In the genomic region with DNA sequence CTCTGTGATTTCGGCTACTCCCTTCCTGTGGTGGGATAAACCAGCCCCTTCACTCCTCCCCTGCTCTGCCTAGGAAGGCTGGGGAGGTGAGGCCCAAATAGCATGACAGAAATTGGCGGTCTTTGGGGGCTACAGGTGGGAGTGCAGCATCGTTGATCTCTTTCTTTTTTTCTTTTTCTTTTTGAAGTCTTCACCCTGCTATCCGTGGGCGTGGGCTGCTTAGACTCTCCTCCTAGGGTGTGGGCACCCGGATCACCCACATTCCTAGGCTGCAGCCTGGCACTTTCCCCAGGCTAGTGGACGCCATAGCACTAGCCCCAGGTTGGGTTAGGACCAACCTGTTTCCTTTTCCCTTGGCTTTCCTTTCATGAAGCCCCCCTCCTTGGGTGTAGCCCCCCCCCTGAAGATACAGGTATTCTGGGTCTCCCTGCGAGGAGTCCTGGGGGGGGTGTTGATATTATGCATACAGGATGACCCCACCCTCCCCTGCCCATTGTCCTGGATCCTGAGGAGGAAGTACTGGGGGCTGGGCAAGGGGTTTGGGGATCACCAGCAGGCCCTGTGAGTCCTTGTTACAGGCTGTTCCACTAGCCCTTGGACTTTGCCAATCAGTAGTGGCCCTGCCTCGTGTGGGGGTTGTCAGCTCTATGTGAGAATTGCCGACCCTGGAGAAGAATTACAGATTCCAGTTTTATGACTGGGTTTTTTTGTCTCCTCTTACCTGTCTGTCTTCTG, we compare ENCODE assay signal across 8 mouse cellular contexts. TPM values are rescaled to one million over a fixed set of nuclear protein-coding genes. Genes with fewer than 3 reads are reported as not detected.
DNase-seq lines count a peak whose midpoint lies in the region; ATAC-seq lines count a peak whose summit lies in the region.

No protein-coding gene starts in this region.

- H3K36me3 ChIP-seq in kidney, embryonic 14.5 days (ENCODE audit: control insufficient read depth, insufficient read depth, low read length) = peaks cover 32% of the 10 kb centered on the region
- peaks cover 31% of the 10 kb centered on the region for H3K36me3 ChIP-seq in embryonic facial prominence, embryonic 12.5 days
- H3K36me3 ChIP-seq in hindbrain, embryonic 15.5 days = peaks cover 21% of the 10 kb centered on the region
- H3K36me3 ChIP-seq in lung, embryonic 15.5 days = peaks cover 30% of the 10 kb centered on the region

- ATAC-seq in kidney, embryonic 14.5 days (ENCODE audit: low FRiP score, low TSS enrichment) = no peak
- no peak for ATAC-seq in embryonic facial prominence, embryonic 12.5 days (ENCODE audit: insufficient number of reproducible peaks, insufficient read depth, low FRiP score, low TSS enrichment)
- no peak for ATAC-seq in hindbrain, embryonic 15.5 days (ENCODE audit: low FRiP score, low read depth)
- no peak for ATAC-seq in lung, embryonic 15.5 days (ENCODE audit: borderline replicate concordance, extremely low read depth, low FRiP score, low TSS enrichment)

- H3K4me3 ChIP-seq in kidney, embryonic 14.5 days (ENCODE audit: low read length) = peak overlapping the region; percentile 93
- peak overlapping the region; percentile 89 for H3K4me3 ChIP-seq in embryonic facial prominence, embryonic 12.5 days
- peak overlapping the region; percentile 81 for H3K4me3 ChIP-seq in hindbrain, embryonic 15.5 days
- H3K4me3 ChIP-seq in lung, embryonic 15.5 days = peak overlapping the region; percentile 99

- H3K4me1 ChIP-seq in kidney, embryonic 14.5 days (ENCODE audit: control insufficient read depth, insufficient read depth, low read length) = peaks cover 16% of the 10 kb centered on the region
- H3K4me1 ChIP-seq in embryonic facial prominence, embryonic 12.5 days = peaks cover 24% of the 10 kb centered on the region
- H3K4me1 ChIP-seq in hindbrain, embryonic 15.5 days (replicated peaks) = peaks cover 24% of the 10 kb centered on the region
- H3K4me1 ChIP-seq in lung, embryonic 15.5 days = peaks cover 24% of the 10 kb centered on the region

- no peak for DNase-seq in kidney, adult 8-10 months
- DNase-seq in ovary, postnatal 14 days (ENCODE audit: low spot score) = no peak
- no peak for DNase-seq in left cerebral cortex, postnatal 4 days
- no peak for DNase-seq in adrenal gland, postnatal 14 days

- 7% methylated on average over 10 of the region's 10 CpGs for WGBS in kidney, embryonic 14.5 days
- WGBS in embryonic facial prominence, embryonic 12.5 days = 17% methylated on average over 10 of the region's 10 CpGs
- 13% methylated on average over 10 of the region's 10 CpGs for WGBS in hindbrain, embryonic 15.5 days
- 4% methylated on average over 10 of the region's 10 CpGs for WGBS in lung, embryonic 15.5 days

- no peaks in the 10 kb centered on the region for H3K9me3 ChIP-seq in kidney, embryonic 14.5 days (ENCODE audit: control insufficient read depth, low read length)
- no peaks in the 10 kb centered on the region for H3K9me3 ChIP-seq in embryonic facial prominence, embryonic 12.5 days
- no peaks in the 10 kb centered on the region for H3K9me3 ChIP-seq in hindbrain, embryonic 15.5 days
- H3K9me3 ChIP-seq in lung, embryonic 15.5 days = no peaks in the 10 kb centered on the region

- H3K4me2 ChIP-seq in kidney, embryonic 14.5 days (replicated peaks; ENCODE audit: low read depth, low read length) = peak overlapping the region; percentile 66
- peak overlapping the region; percentile 87 for H3K4me2 ChIP-seq in embryonic facial prominence, embryonic 12.5 days (replicated peaks)
- H3K4me2 ChIP-seq in hindbrain, embryonic 15.5 days = peak overlapping the region; percentile 83
- peak overlapping the region; percentile 89 for H3K4me2 ChIP-seq in lung, embryonic 15.5 days

- intact Hi-C loops in left cerebral cortex, postnatal 4 days (cut with DNase I) = no loop called here

- H3K27me3 ChIP-seq in kidney, embryonic 14.5 days (ENCODE audit: control insufficient read depth, insufficient read depth, low read length) = no peaks in the 10 kb centered on the region
- no peaks in the 10 kb centered on the region for H3K27me3 ChIP-seq in embryonic facial prominence, embryonic 12.5 days
- H3K27me3 ChIP-seq in hindbrain, embryonic 15.5 days = no peaks in the 10 kb centered on the region
- H3K27me3 ChIP-seq in lung, embryonic 15.5 days = no peaks in the 10 kb centered on the region

- no peak overlapping the region for H3K27ac ChIP-seq in kidney, embryonic 14.5 days (ENCODE audit: low read depth, low read length)
- H3K27ac ChIP-seq in embryonic facial prominence, embryonic 12.5 days = no peak overlapping the region
- no peak overlapping the region for H3K27ac ChIP-seq in hindbrain, embryonic 15.5 days (replicated peaks)
- peak overlapping the region; percentile 98 for H3K27ac ChIP-seq in lung, embryonic 15.5 days

- H3K9ac ChIP-seq in kidney, embryonic 14.5 days (ENCODE audit: low read depth, low read length) = peak overlapping the region; percentile 92
- H3K9ac ChIP-seq in embryonic facial prominence, embryonic 12.5 days = peak overlapping the region; percentile 97
- H3K9ac ChIP-seq in hindbrain, embryonic 15.5 days = peak overlapping the region; percentile 89
- peak overlapping the region; percentile 94 for H3K9ac ChIP-seq in lung, embryonic 15.5 days

RNA-seq across cellular contexts. Expression of gene Kif1c, which starts 1.0 kb away (rescaled TPM):
- polyA plus RNA-seq in kidney, embryonic 14.5 days (2014; fragmentation: Nextera tagmentation; extraction: Ambion mirVana) = 10.0 and 15.6 TPM in 2 replicates
- 2.8 and 3.0 TPM in 2 replicates for polyA plus RNA-seq in embryonic facial prominence, embryonic 12.5 days (2016; fragmentation: Nextera tagmentation; extraction: Ambion mirVana)
- 1.7 and 1.9 TPM in 2 replicates for polyA plus RNA-seq in hindbrain, embryonic 15.5 days (2015; fragmentation: Nextera tagmentation; extraction: Ambion mirVana)
- polyA plus RNA-seq in lung, embryonic 15.5 days (2015; fragmentation: Nextera tagmentation; extraction: Ambion mirVana) = 4.7 and 4.8 TPM in 2 replicates
- 10 to 100 TPM; 35.1 to 35.5 TPM for total RNA-seq in left cerebral cortex, postnatal 4 days (2021)
- 154 and 159 TPM in 2 replicates for total RNA-seq in adrenal gland, postnatal 14 days (2021)

RNA-seq across cellular contexts. Expression of gene Inca1, which starts 1.4 kb away (rescaled TPM):
- polyA plus RNA-seq in kidney, embryonic 14.5 days (2014; fragmentation: Nextera tagmentation; extraction: Ambion mirVana) = 1.3 and 2.1 TPM in 2 replicates
- polyA plus RNA-seq in embryonic facial prominence, embryonic 12.5 days (2016; fragmentation: Nextera tagmentation; extraction: Ambion mirVana) = 1.1 and 1.6 TPM in 2 replicates
- polyA plus RNA-seq in hindbrain, embryonic 15.5 days (2015; fragmentation: Nextera tagmentation; extraction: Ambion mirVana) = 1.8 and 1.9 TPM in 2 replicates
- 1.0 and 1.5 TPM in 2 replicates for polyA plus RNA-seq in lung, embryonic 15.5 days (2015; fragmentation: Nextera tagmentation; extraction: Ambion mirVana)
- under 1 TPM; 0.30 to 0.77 TPM for total RNA-seq in left cerebral cortex, postnatal 4 days (2021)
- 15.2 and 15.8 TPM in 2 replicates for total RNA-seq in adrenal gland, postnatal 14 days (2021)

RNA-seq across cellular contexts. Expression of gene Camta2, which starts 13.5 kb away (rescaled TPM):
- polyA plus RNA-seq in kidney, embryonic 14.5 days (2014; fragmentation: Nextera tagmentation; extraction: Ambion mirVana) = 10.8 and 16.1 TPM in 2 replicates
- polyA plus RNA-seq in embryonic facial prominence, embryonic 12.5 days (2016; fragmentation: Nextera tagmentation; extraction: Ambion mirVana) = 12.0 and 12.3 TPM in 2 replicates
- 23.4 and 27.5 TPM in 2 replicates for polyA plus RNA-seq in hindbrain, embryonic 15.5 days (2015; fragmentation: Nextera tagmentation; extraction: Ambion mirVana)
- polyA plus RNA-seq in lung, embryonic 15.5 days (2015; fragmentation: Nextera tagmentation; extraction: Ambion mirVana) = 11.8 and 12.8 TPM in 2 replicates
- 10 to 100 TPM; 65.7 to 69.5 TPM for total RNA-seq in left cerebral cortex, postnatal 4 days (2021)
- 38.8 and 41.8 TPM in 2 replicates for total RNA-seq in adrenal gland, postnatal 14 days (2021)

RNA-seq across cellular contexts. Expression of gene Spag7, which starts 32.2 kb away (rescaled TPM):
- 177 and 230 TPM in 2 replicates for polyA plus RNA-seq in kidney, embryonic 14.5 days (2014; fragmentation: Nextera tagmentation; extraction: Ambion mirVana)
- 143 and 149 TPM in 2 replicates for polyA plus RNA-seq in embryonic facial prominence, embryonic 12.5 days (2016; fragmentation: Nextera tagmentation; extraction: Ambion mirVana)
- polyA plus RNA-seq in hindbrain, embryonic 15.5 days (2015; fragmentation: Nextera tagmentation; extraction: Ambion mirVana) = 152 and 164 TPM in 2 replicates
- 170 TPM in 2 replicates for polyA plus RNA-seq in lung, embryonic 15.5 days (2015; fragmentation: Nextera tagmentation; extraction: Ambion mirVana)
- 10 to 100 TPM; 50.6 to 56.8 TPM for total RNA-seq in left cerebral cortex, postnatal 4 days (2021)
- total RNA-seq in adrenal gland, postnatal 14 days (2021) = 72.5 and 77.1 TPM in 2 replicates

RNA-seq across cellular contexts. Expression of gene Eno3, which starts 44.4 kb away (rescaled TPM):
- 22.4 and 26.8 TPM in 2 replicates for polyA plus RNA-seq in kidney, embryonic 14.5 days (2014; fragmentation: Nextera tagmentation; extraction: Ambion mirVana)
- polyA plus RNA-seq in embryonic facial prominence, embryonic 12.5 days (2016; fragmentation: Nextera tagmentation; extraction: Ambion mirVana) = 20.1 and 27.9 TPM in 2 replicates
- polyA plus RNA-seq in hindbrain, embryonic 15.5 days (2015; fragmentation: Nextera tagmentation; extraction: Ambion mirVana) = 6.7 and 8.7 TPM in 2 replicates
- 27.9 and 33.3 TPM in 2 replicates for polyA plus RNA-seq in lung, embryonic 15.5 days (2015; fragmentation: Nextera tagmentation; extraction: Ambion mirVana)
- total RNA-seq in left cerebral cortex, postnatal 4 days (2021) = 1 to 10 TPM; 8.1 to 9.3 TPM
- 14.9 and 21.4 TPM in 2 replicates for total RNA-seq in adrenal gland, postnatal 14 days (2021)
